Mouse (Mus musculus) left cerebral cortex, adult 11 months (tissue): Measurements from ENCODE around the gene Itm2b.

Source experiments
- DNase-seq: peaks from one replicate; pipeline ENCODE4 v3.0.0; 2022; ENCODE audit warnings: low spot score

Itm2b gene

GRCm38 (mm10) chr14:73384913-73385719 is at the start of gene Itm2b:
Itm2b (minus strand) TSS chr14:73385289.
- DNase-seq = no peak

- no peak for DNase-seq
These were observed 48.4 kb upstream of the Itm2b start for GRCm38 (mm10) chr14:73433487-73433886.

- no peak for DNase-seq
These were observed 45.5 kb upstream of the Itm2b start for GRCm38 (mm10) chr14:73430571-73430970.

- DNase-seq = no peak
These were observed 40.5 kb upstream of the Itm2b start for GRCm38 (mm10) chr14:73425571-73426041.

- no peak for DNase-seq
These were observed 39.9 kb upstream of the Itm2b start for GRCm38 (mm10) chr14:73424961-73425360.

- no peak for DNase-seq
These were observed 38.5 kb upstream of the Itm2b start for GRCm38 (mm10) chr14:73423542-73423941.

GRCm38 (mm10) chr14:73422621-73423020 is 37.5 kb upstream of the Itm2b start:
- DNase-seq = no peak

GRCm38 (mm10) chr14:73421580-73421979 is 36.5 kb upstream of the Itm2b start:
- DNase-seq = no peak

GRCm38 (mm10) chr14:73420138-73420745 is 35.2 kb upstream of the Itm2b start:
- no peak for DNase-seq

- no peak for DNase-seq
These were observed 31.4 kb upstream of the Itm2b start for GRCm38 (mm10) chr14:73416511-73416910.

- no peak for DNase-seq
These were observed 30.4 kb upstream of the Itm2b start for GRCm38 (mm10) chr14:73415376-73416035.

GRCm38 (mm10) chr14:73411729-73412128 is 26.6 kb upstream of the Itm2b start:
- no peak for DNase-seq

- no peak for DNase-seq
These were observed 25.0 kb upstream of the Itm2b start for GRCm38 (mm10) chr14:73410083-73410482.

- DNase-seq = no peak
These were observed 23.2 kb upstream of the Itm2b start for GRCm38 (mm10) chr14:73408223-73408845.

GRCm38 (mm10) chr14:73404016-73404415 is 18.9 kb upstream of the Itm2b start:
- DNase-seq = no peak

- DNase-seq = no peak
These were observed 18.3 kb upstream of the Itm2b start for GRCm38 (mm10) chr14:73403351-73403750.

GRCm38 (mm10) chr14:73402296-73403035 is 17.4 kb upstream of the Itm2b start:
- no peak for DNase-seq

GRCm38 (mm10) chr14:73401408-73401807 is 16.3 kb upstream of the Itm2b start:
- no peak for DNase-seq

GRCm38 (mm10) chr14:73399866-73400618 is 15.0 kb upstream of the Itm2b start:
- no peak for DNase-seq

GRCm38 (mm10) chr14:73398367-73398996 is 13.4 kb upstream of the Itm2b start:
- no peak for DNase-seq
